In genomic region chr4:138311595-138311994, GRCm38 (mm10) we compare ENCODE assay signal across 9 mouse cellular contexts. TPM values are rescaled to one million over a fixed set of nuclear protein-coding genes. Genes with fewer than 3 reads are reported as not detected.
DNase-seq lines count a peak whose midpoint lies in the region; ATAC-seq lines count a peak whose summit lies in the region.
"Had no signal": no experiment of that assay in that cellular context is flagged by ENCODE, and none has a peak within 500 bp of the region (broad histone marks: within the 10 kb centered on the region; RNA-seq: fewer than 3 reads in every experiment).

No protein-coding gene starts in this region.

- peak; percentile 52 for DNase-seq in urinary bladder, postnatal 25 days (ENCODE audit: low spot score)
- DNase-seq in urinary bladder, postnatal 4 days (ENCODE audit: low spot score in 2 of 2) = no peak
- DNase-seq in cerebellum, adult 18-20 months = peak; percentile 68 to 74
- peak; percentile 76 for DNase-seq in heart, embryonic 10.5 days (ENCODE audit: low spot score)
- DNase-seq in kidney, postnatal 10 days = peak; percentile 77
- peak; percentile 53 for DNase-seq in thymus, postnatal 25 days
- no peak for DNase-seq in left cerebral cortex, postnatal 10 days (ENCODE audit: extremely low spot score in 1 of 2, low spot score in 2 of 2)

- no peak overlapping the region for H3K4me3 ChIP-seq in heart, embryonic 10.5 days
- H3K4me3 ChIP-seq: embryonic facial prominence, embryonic 15.5 days had no signal

- H3K27me3 ChIP-seq in heart, embryonic 10.5 days (ENCODE audit: insufficient read depth, poor library complexity, severe bottlenecking) = no peaks in the 10 kb centered on the region
- H3K27me3 ChIP-seq: embryonic facial prominence, embryonic 15.5 days had no signal

- no peaks in the 10 kb centered on the region for H3K9me3 ChIP-seq in heart, embryonic 10.5 days
- H3K9me3 ChIP-seq: embryonic facial prominence, embryonic 15.5 days had no signal

- 66% methylated on average over 8 of the region's 8 CpGs for WGBS in heart, embryonic 10.5 days

- H3K27ac ChIP-seq in heart, embryonic 10.5 days = no peak overlapping the region
- H3K27ac ChIP-seq: embryonic facial prominence, embryonic 15.5 days had no signal

- peak; percentile 61 for ATAC-seq in megakaryocyte, adult 5-6 weeks (ENCODE audit: poor library complexity, severe bottlenecking)

- intact Hi-C loops in left cerebral cortex, postnatal 10 days (cut with DNase I) = loop anchor here (10.0 kb wide), 2 partner anchors 347 to 543 kb away; no protein-coding TSS in a partner anchor

- H3K4me1 ChIP-seq in heart, embryonic 10.5 days = no peaks in the 10 kb centered on the region

- peaks cover 96% of the 10 kb centered on the region for H3K36me3 ChIP-seq in heart, embryonic 10.5 days

RNA-seq across cellular contexts. Expression of gene Ddost, which starts 7.1 kb away (rescaled TPM):
- 340 and 349 TPM in 2 replicates for polyA plus RNA-seq in heart, embryonic 10.5 days (2016; fragmentation: Nextera tagmentation; extraction: Ambion mirVana)
- 137 and 143 TPM in 2 replicates for total RNA-seq in megakaryocyte, adult 5-6 weeks (2015)
- total RNA-seq in megakaryocyte, adult 5-6 weeks (2017) = 100 and 102 TPM in 2 replicates
- total RNA-seq in left cerebral cortex, postnatal 10 days (2021) = 100 to 1,000 TPM; 112 to 114 TPM

RNA-seq across cellular contexts. Expression of gene Pink1, which starts 14.5 kb away (rescaled TPM):
- polyA plus RNA-seq in heart, embryonic 10.5 days (2016; fragmentation: Nextera tagmentation; extraction: Ambion mirVana) = 27.8 and 42.2 TPM in 2 replicates
- 26.9 and 31.8 TPM in 2 replicates for total RNA-seq in megakaryocyte, adult 5-6 weeks (2015)
- 29.8 and 32.2 TPM in 2 replicates for total RNA-seq in megakaryocyte, adult 5-6 weeks (2017)
- total RNA-seq in left cerebral cortex, postnatal 10 days (2021) = 100 to 1,000 TPM; 148 to 152 TPM

RNA-seq across cellular contexts. Expression of gene Cda, which starts 56.2 kb away (rescaled TPM):
- polyA plus RNA-seq in heart, embryonic 10.5 days (2016; fragmentation: Nextera tagmentation; extraction: Ambion mirVana) = 4.5 and 5.2 TPM in 2 replicates
- not detected in 2 replicates for total RNA-seq in megakaryocyte, adult 5-6 weeks (2015)
- not detected in 2 replicates for total RNA-seq in megakaryocyte, adult 5-6 weeks (2017)
- 1 to 10 TPM; 2.0 to 3.4 TPM for total RNA-seq in left cerebral cortex, postnatal 10 days (2021)

Comparison
In these comparisons a context has a peak if more than half of its experiments do, and no peak if none do; other contexts are left out.
1. DNase-seq: peak in urinary bladder, postnatal 25 days (single experiment), cerebellum, adult 18-20 months (2 of 2), heart, embryonic 10.5 days (single experiment), kidney, postnatal 10 days (single experiment) and thymus, postnatal 25 days (single experiment); none in urinary bladder, postnatal 4 days (0 of 2) and left cerebral cortex, postnatal 10 days (0 of 2).
2. RNA of gene Pink1, which starts 14.5 kb away (total RNA-seq): 148 to 152 TPM in left cerebral cortex, postnatal 10 days; 26.9 to 32.2 TPM in megakaryocyte, adult 5-6 weeks; every median in the first group is over 4 times any median in the second.